Mouse (Mus musculus) forebrain, embryonic 12.5 days (tissue): Measurements from ENCODE around the gene Ccdc141. TPM values are rescaled to one million over a fixed set of nuclear protein-coding genes. Genes with fewer than 3 reads are reported as not detected.

ENCODE experiments used
- ATAC-seq: fragments of 200-750 bp; cut with Nextera tagmentation; 2 replicates; pipeline ENCODE4 v1.8.0; 2017; ENCODE audit warnings: moderate TSS enrichment; ENCODE audit not compliant: low FRiP score
- H3K27ac ChIP-seq: fragments of 300-500 bp; sonication (generic); 2 replicates; pipeline ENCODE4 v1.5.1; 2016; ENCODE audit warnings: mild to moderate bottlenecking
- H3K27me3 ChIP-seq: fragments of 300-500 bp; sonication (generic); 2 replicates; pipeline ENCODE4 v1.6.1; 2016; ENCODE audit warnings: mild to moderate bottlenecking
- H3K36me3 ChIP-seq: fragments of 300-500 bp; sonication (generic); replicated peaks from 2 replicates; pipeline ENCODE4 v1.6.1; 2016; ENCODE audit warnings: mild to moderate bottlenecking
- H3K4me1 ChIP-seq: fragments of 300-500 bp; sonication (generic); 2 replicates; pipeline ENCODE4 v1.6.1; 2016
- H3K4me2 ChIP-seq: fragments of 300-500 bp; sonication (generic); 2 replicates; pipeline ENCODE4 v1.6.1; 2016; ENCODE audit warnings: mild to moderate bottlenecking, moderate library complexity
- H3K4me3 ChIP-seq: fragments of 300-500 bp; sonication (generic); replicated peaks from 2 replicates; pipeline ENCODE4 v1.5.1; 2016; ENCODE audit warnings: mild to moderate bottlenecking
- H3K9ac ChIP-seq: fragments of 300-500 bp; sonication (generic); 2 replicates; pipeline ENCODE4 v1.6.1; 2016; ENCODE audit warnings: mild to moderate bottlenecking
- H3K9me3 ChIP-seq: fragments of 300-500 bp; sonication (generic); 2 replicates; pipeline ENCODE4 v1.6.1; 2016
- WGBS: fragments of 180-500 bp; shearing (Covaris S2); methylation state at CpG from one replicate; pipeline ENCODE4 v1.1.7; 2016; 5-methylcytosine and 5-hydroxymethylcytosine counted together
- polyA plus RNA-seq: library from polyadenylated mRNA; unstranded; fragments of >200 nt; fragmentation: Nextera tagmentation; extraction: Ambion mirVana; gene quantifications from 2 replicates; pipeline ENCODE4 v1.2.1, GENCODE M21; 2016

Ccdc141 gene
- polyA plus RNA-seq, 1 experiment from 2014 or later: 3.6 TPM

DNA sequence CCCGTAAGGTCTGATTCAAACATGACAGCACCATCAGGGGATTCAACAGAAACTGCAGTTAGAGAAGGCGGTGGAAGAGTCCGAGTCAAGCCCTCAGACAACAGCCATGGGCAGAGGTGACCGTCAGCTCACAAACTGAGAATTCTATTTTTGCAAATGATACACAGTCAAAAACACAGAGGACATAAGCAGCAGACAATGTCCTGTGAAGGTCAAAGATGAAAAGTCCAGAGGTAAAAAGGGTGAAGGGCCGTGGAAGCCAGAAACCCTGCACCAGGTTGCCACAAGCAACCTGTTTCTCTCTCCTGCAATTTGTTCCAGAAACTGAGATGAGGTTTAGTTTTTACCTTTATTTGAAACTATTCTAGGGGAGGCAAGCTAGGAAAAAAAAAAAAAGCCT lies 57.4 kb downstream of the Ccdc141 start:
- no peaks in the 10 kb centered on the region for H3K27me3 ChIP-seq
- no peaks in the 10 kb centered on the region for H3K36me3 ChIP-seq
- no peak overlapping the region for H3K4me3 ChIP-seq
- H3K4me1 ChIP-seq: no peaks in the 10 kb centered on the region
- H3K4me2 ChIP-seq: no peak overlapping the region
- no peak for ATAC-seq
- 88% methylated on average over 5 of the region's 5 CpGs for WGBS
- H3K27ac ChIP-seq: no peak overlapping the region
- H3K9me3 ChIP-seq: no peaks in the 10 kb centered on the region
- no peak overlapping the region for H3K9ac ChIP-seq

- no peaks in the 10 kb centered on the region for H3K36me3 ChIP-seq
- no peaks in the 10 kb centered on the region for H3K27me3 ChIP-seq
- no peaks in the 10 kb centered on the region for H3K4me1 ChIP-seq
- no peak for ATAC-seq
- no peak overlapping the region for H3K9ac ChIP-seq
- 93% methylated on average over 2 of the region's 2 CpGs for WGBS
- no peak overlapping the region for H3K27ac ChIP-seq
- H3K4me2 ChIP-seq: no peak overlapping the region
- no peaks in the 10 kb centered on the region for H3K9me3 ChIP-seq
- no peak overlapping the region for H3K4me3 ChIP-seq
Observed at GRCm38 (mm10) chr2:77111095-77111494, 59.3 kb downstream of the Ccdc141 start.

DNA sequence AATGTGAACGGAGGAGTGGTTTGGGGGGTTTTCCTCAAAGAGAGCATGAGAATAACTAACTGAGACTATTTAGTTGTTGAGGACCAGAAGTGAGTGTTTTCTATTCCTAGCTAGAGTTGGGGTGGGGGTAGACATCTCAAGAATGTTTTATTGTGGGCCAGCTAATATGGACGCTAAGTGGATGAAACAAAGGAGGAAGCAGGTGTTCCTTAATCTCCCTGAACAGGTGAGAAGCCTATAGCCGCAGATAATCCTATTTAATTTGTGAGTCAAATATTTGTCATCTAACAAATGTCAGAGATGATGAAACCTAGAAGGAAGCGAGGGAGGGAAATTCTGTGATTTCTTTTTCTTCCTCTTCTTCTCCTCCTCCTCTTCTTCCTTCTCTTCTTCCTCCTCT lies 60.1 kb downstream of the Ccdc141 start:
- no peak overlapping the region for H3K27ac ChIP-seq
- H3K4me2 ChIP-seq: no peak overlapping the region
- ATAC-seq: no peak
- WGBS: 84% methylated on average over 4 of the region's 4 CpGs
- no peak overlapping the region for H3K9ac ChIP-seq
- no peaks in the 10 kb centered on the region for H3K27me3 ChIP-seq
- H3K9me3 ChIP-seq: no peaks in the 10 kb centered on the region
- no peaks in the 10 kb centered on the region for H3K4me1 ChIP-seq
- no peak overlapping the region for H3K4me3 ChIP-seq
- no peaks in the 10 kb centered on the region for H3K36me3 ChIP-seq

DNA sequence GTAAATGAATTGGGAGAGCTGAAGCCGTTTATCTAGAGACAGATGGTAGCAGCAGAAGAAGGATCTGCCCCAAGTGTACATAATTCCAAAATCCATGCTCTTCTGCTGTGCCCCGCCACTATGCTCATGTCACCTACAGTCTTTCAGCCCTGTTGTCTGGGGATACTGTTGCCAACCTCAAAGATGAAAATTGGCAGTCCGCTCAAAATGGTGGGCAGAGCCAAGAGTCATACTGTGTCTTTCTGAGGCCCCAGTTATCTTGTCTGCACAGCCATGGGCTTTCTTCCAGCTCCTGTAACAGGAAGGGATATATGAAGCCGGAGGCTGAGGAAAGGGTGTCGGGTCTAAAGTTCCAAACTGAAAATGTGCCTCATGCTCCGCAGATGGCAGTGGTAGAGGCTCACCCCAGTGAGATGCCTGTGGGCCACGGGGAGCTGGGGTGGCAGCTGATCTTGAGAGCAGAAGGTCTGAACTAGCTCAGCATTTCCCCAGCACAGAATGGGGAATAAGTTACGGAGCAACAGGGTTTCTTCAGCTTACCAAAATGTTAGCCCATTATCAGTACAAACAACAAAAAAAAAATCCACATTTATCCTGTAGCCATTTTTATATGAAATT lies 60.8 kb downstream of the Ccdc141 start:
- Histone ChIP-seq H3K4me3 (no peak overlapping the region), H3K9me3 (no peaks in the 10 kb centered on the region), H3K4me1 (no peaks in the 10 kb centered on the region), H3K27me3 (no peaks in the 10 kb centered on the region), H3K36me3 (no peaks in the 10 kb centered on the region), H3K9ac (no peak overlapping the region), H3K4me2 (no peak overlapping the region), H3K27ac (no peak overlapping the region)
- WGBS: 91% methylated on average over 8 of the region's 8 CpGs
- no peak for ATAC-seq

- WGBS: 89% methylated on average over 5 of the region's 5 CpGs
- Histone ChIP-seq H3K9ac (no peak overlapping the region), H3K4me2 (no peak overlapping the region), H3K36me3 (no peaks in the 10 kb centered on the region), H3K27me3 (no peaks in the 10 kb centered on the region), H3K4me3 (no peak overlapping the region), H3K27ac (no peak overlapping the region), H3K9me3 (no peaks in the 10 kb centered on the region), H3K4me1 (no peaks in the 10 kb centered on the region)
- no peak for ATAC-seq
Observed at GRCm38 (mm10) chr2:77108562-77108961, 61.9 kb downstream of the Ccdc141 start.

GRCm38 (mm10) chr2:77106150-77106549 lies 64.3 kb downstream of the Ccdc141 start:
- no peak overlapping the region for H3K9ac ChIP-seq
- no peaks in the 10 kb centered on the region for H3K4me1 ChIP-seq
- no peaks in the 10 kb centered on the region for H3K36me3 ChIP-seq
- no peaks in the 10 kb centered on the region for H3K27me3 ChIP-seq
- H3K4me3 ChIP-seq: no peak overlapping the region
- no peak overlapping the region for H3K4me2 ChIP-seq
- WGBS: 89% methylated on average over 3 of the region's 3 CpGs
- H3K9me3 ChIP-seq: no peaks in the 10 kb centered on the region
- H3K27ac ChIP-seq: no peak overlapping the region
- ATAC-seq: no peak

- Histone ChIP-seq H3K4me3 (no peak overlapping the region), H3K27ac (no peak overlapping the region), H3K9ac (no peak overlapping the region), H3K4me1 (no peaks in the 10 kb centered on the region), H3K27me3 (no peaks in the 10 kb centered on the region), H3K4me2 (no peak overlapping the region), H3K36me3 (no peaks in the 10 kb centered on the region), H3K9me3 (no peaks in the 10 kb centered on the region)
- no peak for ATAC-seq
- WGBS: 78% methylated on average over 8 of the region's 8 CpGs
Observed at GRCm38 (mm10) chr2:77105006-77105715, 65.3 kb downstream of the Ccdc141 start.

GRCm38 (mm10) chr2:77102516-77102915 lies 67.9 kb downstream of the Ccdc141 start:
- H3K27me3 ChIP-seq: no peaks in the 10 kb centered on the region
- H3K4me1 ChIP-seq: no peaks in the 10 kb centered on the region
- no peaks in the 10 kb centered on the region for H3K36me3 ChIP-seq
- no peak overlapping the region for H3K9ac ChIP-seq
- H3K9me3 ChIP-seq: no peaks in the 10 kb centered on the region
- H3K4me2 ChIP-seq: no peak overlapping the region
- H3K27ac ChIP-seq: no peak overlapping the region
- whole genome bisulfite sequencing: 92% methylated on average over 5 of the region's 5 CpGs
- H3K4me3 ChIP-seq: no peak overlapping the region
- no peak for ATAC-seq

- no peaks in the 10 kb centered on the region for H3K4me1 ChIP-seq
- WGBS: 92% methylated on average over 2 of the region's 2 CpGs
- H3K4me3 ChIP-seq: no peak overlapping the region
- no peak overlapping the region for H3K4me2 ChIP-seq
- no peaks in the 10 kb centered on the region for H3K9me3 ChIP-seq
- ATAC-seq: no peak
- H3K36me3 ChIP-seq: no peaks in the 10 kb centered on the region
- H3K27me3 ChIP-seq: no peaks in the 10 kb centered on the region
- no peak overlapping the region for H3K9ac ChIP-seq
- H3K27ac ChIP-seq: no peak overlapping the region
Observed at GRCm38 (mm10) chr2:77099814-77100213, 70.6 kb downstream of the Ccdc141 start.

DNA sequence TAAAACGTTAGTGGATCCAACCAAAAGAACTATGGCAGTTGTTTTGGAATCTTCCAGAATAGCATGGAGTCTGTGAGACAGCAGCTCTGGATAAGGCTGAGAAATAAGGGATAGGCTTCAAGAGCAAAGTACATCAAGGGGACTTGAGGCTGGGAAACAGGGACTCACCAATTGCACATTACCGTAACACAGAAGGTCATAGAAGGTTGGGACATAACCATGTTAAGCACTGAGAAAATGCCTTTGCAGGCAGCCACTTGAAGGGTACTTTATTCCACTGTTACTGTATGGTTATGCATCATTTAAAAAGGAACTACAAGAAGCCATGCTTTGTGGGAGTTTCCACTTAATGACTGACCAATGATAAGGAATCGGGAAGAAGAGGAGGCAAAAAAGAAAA lies 71.7 kb downstream of the Ccdc141 start:
- H3K27ac ChIP-seq: no peak overlapping the region
- no peak for ATAC-seq
- H3K4me2 ChIP-seq: no peak overlapping the region
- H3K9ac ChIP-seq: no peak overlapping the region
- 88% methylated on average over 3 of the region's 3 CpGs for WGBS
- H3K9me3 ChIP-seq: no peaks in the 10 kb centered on the region
- H3K4me1 ChIP-seq: no peaks in the 10 kb centered on the region
- H3K36me3 ChIP-seq: no peaks in the 10 kb centered on the region
- no peaks in the 10 kb centered on the region for H3K27me3 ChIP-seq
- H3K4me3 ChIP-seq: no peak overlapping the region

DNA sequence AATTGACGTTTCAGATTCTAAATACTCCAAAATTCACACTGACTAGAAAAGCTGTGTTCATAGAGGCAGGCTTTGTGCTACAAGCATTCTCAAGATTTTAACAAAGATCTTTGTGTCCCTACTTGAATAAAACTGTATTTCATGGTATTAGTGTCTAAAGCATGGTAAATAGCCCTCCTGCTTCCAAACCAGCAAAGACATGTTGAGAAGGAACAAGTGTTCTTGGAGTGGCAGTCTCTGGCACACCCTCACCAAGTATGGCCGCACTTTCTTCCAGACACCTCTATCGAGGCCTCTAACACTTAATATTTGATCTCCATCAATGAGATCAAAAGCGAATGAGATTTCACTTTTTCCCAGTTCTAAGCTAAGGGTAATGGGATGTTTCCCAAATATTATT lies 78.7 kb downstream of the Ccdc141 start:
- Histone ChIP-seq H3K36me3 (no peaks in the 10 kb centered on the region), H3K27ac (no peak overlapping the region), H3K4me1 (no peaks in the 10 kb centered on the region), H3K27me3 (no peaks in the 10 kb centered on the region), H3K9me3 (no peaks in the 10 kb centered on the region), H3K4me3 (no peak overlapping the region), H3K9ac (no peak overlapping the region), H3K4me2 (no peak overlapping the region)
- no peak for ATAC-seq
- WGBS: 81% methylated on average over 4 of the region's 4 CpGs

DNA sequence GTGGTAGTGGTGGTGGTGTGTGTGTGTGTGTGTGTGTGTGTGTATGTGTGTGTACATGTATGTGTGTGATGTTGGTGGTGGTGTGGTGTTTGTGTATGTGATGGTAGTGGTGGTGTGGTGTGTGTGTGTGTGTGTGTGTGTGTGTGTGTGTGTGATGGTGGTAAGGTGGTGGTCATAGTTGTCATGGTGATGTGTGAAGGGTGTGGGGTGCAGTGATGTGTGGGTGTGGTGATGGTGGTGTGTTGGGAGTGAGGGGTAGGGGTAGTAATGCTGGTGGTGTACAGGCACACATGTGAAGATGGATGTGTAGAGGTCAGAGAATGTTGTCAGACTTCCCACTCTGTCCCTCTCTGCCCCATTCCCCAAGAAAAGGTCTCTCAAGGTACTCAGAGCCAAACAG lies 85.1 kb downstream of the Ccdc141 start:
- ATAC-seq: no peak
- Histone ChIP-seq H3K4me3 (no peak overlapping the region), H3K27me3 (no peaks in the 10 kb centered on the region)

DNA sequence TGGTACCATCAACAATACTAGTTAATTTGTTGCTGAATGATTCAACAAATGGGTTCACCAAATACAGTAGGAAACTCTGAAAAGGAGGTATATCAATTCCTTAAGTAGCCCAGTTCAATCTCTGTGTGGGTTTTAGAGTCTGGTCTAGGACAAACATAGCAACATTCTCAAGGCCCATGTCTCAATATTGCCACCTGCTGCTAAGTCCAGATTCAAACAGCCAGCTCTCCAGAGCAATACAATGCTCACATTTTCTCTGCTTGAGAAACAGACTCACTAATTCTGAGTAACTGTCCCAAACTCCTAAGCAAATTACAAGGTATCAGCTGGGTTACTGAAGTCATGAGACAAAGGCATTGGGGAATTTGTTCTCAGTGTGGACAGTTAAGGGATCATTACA lies 85.8 kb downstream of the Ccdc141 start:
- ATAC-seq: no peak
- Histone ChIP-seq H3K9ac (no peak overlapping the region), H3K36me3 (no peaks in the 10 kb centered on the region), H3K4me1 (peaks cover 3% of the 10 kb centered on the region; the same call in 1 of the 2 replicates), H3K9me3 (no peaks in the 10 kb centered on the region), H3K4me2 (no peak overlapping the region), H3K4me3 (no peak overlapping the region), H3K27ac (no peak overlapping the region), H3K27me3 (no peaks in the 10 kb centered on the region)

More for the DNA sequence above, 85.1 kb downstream of the Ccdc141 start:
- no peaks in the 10 kb centered on the region for H3K36me3 ChIP-seq
- H3K9me3 ChIP-seq: no peaks in the 10 kb centered on the region
- H3K4me1 ChIP-seq: peaks cover 3% of the 10 kb centered on the region; the same call in 1 of the 2 replicates
- H3K27ac ChIP-seq: no peak overlapping the region
- no peak overlapping the region for H3K9ac ChIP-seq
- H3K4me2 ChIP-seq: no peak overlapping the region
